Mouse (Mus musculus) lung, postnatal 25 days (tissue): ENCODE measurements around the gene Eng.
A peak's percentile ranks its signal among the peaks of the same experiment; 100 is the strongest.

Source experiments
- DNase-seq: peaks from one replicate; pipeline ENCODE4 v3.0.0; 2022; ENCODE audit warnings: low spot score

Gene Eng

DNA sequence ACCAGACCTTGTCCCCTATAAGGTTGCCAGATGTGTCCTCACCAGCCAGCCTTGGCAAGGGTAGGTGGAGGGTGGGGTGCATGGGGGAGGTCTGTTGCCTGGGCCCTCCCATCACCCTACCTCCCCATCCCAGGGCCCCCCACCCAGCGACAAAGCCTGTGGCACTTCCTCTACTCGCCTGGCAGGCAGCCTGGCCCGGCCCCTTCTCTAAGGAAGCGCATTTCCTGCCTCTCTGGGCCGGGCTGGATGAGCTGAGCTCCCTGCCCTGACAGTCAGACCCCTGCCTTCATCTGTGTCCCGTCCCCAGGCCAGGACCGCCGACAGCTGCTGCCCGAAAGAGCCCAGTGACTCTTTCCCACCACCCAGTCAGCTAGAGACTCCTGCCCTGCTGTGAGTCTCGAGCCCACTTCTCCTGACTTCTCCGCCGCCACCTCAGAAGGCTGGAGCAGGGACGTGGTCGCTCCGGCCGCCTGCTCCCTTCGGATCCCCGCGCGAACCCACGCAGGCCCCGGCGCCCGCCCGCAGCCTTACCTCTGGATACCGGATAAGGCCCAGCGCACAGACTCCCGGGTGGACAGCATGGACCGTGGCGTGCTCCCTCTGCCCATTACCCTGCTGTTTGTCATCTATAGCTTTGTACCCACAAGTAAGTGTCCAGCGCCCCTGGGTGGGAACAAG, at the start of gene Eng:
TSS of gene Eng (plus strand) at position 217 of the 678 bp plus-strand sequence.
- DNase-seq, result peak; percentile 87

- DNase-seq, result no peak
These were observed 49.7 kb upstream of the Eng start for GRCm38 (mm10) chr2:32596725-32597124.

GRCm38 (mm10) chr2:32597248-32597647, 49.1 kb upstream of the Eng start:
- DNase-seq, result no peak

DNA sequence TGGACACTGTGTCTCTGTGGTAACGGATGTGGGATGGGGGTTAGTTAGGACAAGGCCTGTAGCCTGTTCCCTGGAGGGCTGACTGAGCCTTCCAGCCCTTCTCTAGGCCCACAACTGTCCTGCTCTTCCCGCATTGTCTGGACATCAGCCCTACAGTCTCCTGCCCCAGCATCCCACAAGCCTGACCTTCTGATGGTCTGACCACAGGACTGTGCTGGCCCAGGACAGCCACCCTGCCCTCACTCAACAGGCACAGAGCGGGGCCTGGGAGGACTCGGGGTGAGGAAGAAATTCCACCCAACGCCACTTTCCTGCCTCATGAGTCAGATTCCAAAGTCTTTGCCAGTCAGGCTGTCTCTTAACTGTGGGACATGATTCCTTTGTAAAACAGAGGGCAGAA, 48.7 kb upstream of the Eng start:
- no peak for DNase-seq

DNA sequence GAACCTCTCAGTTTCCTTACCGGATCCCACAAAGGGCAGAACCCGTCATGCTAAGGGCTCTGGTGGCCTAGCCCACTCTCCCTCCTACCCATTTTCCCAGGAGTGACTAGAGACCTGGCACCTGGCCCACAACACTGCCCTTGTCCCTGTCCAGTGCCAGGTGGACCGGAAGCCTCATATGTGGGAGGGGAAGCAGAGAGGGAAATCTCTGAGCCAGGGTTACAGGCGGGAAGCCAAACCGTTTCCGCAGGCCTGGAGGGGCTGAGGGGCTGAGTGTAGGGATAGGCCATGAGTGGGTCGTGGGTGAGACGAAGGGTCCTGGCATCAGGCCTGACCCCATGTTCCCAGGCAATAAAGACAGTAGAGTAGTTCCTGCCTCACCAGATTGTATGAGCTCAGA, 47.9 kb upstream of the Eng start:
- no peak for DNase-seq

GRCm38 (mm10) chr2:32599409-32599808, 47.0 kb upstream of the Eng start, which contains the start of gene St6galnac6:
TSS of gene St6galnac6 (plus strand) at chr2:32599709.
- no peak for DNase-seq

DNA sequence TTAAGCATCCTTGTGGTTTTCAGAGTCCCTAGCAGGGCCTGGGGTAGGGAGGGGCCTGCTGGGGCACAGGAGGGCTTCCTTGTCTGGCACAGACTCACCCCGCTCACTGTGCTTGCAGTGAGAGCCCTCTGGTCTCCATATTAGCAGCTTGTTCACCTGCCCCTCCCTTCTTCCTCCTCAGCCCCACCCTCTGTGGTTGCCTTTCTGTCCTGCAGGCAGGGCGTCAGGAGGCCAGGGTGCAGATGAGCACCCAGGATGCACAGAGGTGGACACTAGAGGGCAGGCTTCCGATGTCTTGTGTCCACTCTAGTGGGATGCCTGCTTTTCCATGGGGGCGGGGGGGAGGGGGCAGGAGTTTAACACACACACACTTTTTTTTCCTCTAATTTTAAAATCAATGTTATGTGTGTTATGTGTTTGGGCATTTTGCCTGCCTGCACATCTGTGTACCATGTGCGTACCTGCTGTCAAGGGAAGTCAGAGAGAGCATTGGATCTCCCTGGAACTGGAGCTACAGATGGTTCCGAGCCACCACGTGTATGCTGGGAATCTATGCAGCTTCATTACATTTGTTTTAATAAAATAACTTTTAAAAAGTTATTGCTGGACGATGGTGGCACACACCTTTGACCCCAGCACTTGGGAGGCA, 44.9 kb upstream of the Eng start:
- DNase-seq, result peak; percentile 63

DNA sequence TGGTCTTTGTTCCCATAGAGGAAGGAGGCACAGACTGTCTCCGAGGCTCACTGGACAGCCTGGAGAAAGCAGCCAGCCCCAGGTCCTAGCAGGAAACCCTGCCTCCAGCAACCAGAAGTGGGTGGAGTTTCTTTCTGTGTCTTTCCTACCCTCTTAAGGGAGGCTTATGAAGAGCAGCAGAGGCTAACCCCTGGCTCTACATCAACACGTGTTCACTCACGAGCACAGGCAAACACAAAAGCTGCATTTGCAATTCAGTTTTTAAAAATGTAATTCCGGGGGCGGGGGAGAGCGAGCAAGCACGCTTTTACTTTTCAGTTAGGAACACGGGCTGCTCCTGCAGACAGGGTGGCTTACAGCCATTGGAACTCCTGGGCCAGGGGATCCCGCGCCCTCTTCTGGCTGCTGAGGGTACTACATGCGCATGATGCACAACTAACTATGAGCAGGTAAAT, 43.8 kb upstream of the Eng start:
- peak; percentile 91 for DNase-seq

GRCm38 (mm10) chr2:32604631-32605030, 41.8 kb upstream of the Eng start:
- DNase-seq, result no peak

DNA sequence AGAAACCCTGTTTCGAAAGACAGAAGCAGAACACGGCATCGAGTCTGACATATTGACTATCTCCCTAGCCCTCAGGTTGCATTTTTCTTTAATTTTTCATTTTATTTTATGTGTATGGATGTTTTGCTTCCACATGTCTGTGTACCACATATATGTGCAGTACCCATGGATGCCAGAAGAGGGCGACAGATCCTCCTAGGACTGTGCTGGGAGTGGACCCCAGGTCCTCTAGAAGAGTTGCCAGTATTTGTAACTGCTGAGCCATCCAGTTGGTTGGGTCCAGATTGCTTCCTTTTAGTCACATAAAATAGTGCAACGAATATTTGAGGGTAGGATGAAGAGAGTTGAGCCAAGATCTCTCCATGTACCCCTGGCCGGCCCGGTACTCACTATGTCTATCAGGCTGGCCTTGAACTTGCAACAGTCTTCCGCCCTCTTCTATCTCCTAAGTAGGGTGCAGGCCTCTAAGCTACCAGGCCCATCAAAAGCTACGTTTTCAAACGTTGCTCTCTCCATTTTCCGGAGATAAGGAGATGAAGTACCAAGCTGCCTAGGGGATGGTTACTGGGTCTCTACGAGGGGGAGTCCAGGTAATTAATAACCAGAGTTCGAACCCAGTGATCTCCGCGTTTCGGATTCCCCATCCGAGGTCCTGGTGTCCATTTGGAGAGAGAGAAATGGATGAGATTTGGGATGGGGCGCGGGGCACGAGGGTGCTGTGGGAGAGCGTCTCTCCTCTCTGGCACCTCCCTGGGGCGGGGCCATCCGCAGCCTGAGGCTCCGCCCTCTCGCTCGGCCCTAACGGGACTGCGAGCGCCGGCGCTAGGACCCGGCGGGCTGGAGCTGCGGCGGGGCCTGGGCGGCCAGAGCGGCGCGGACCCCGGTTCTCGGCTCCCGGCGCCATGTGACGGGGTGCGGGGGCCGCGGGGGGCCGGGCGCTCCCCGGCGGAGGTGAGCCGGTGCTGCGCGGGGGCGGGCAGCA, 39.9 kb upstream of the Eng start:
- DNase-seq, result peak; percentile 87

DNA sequence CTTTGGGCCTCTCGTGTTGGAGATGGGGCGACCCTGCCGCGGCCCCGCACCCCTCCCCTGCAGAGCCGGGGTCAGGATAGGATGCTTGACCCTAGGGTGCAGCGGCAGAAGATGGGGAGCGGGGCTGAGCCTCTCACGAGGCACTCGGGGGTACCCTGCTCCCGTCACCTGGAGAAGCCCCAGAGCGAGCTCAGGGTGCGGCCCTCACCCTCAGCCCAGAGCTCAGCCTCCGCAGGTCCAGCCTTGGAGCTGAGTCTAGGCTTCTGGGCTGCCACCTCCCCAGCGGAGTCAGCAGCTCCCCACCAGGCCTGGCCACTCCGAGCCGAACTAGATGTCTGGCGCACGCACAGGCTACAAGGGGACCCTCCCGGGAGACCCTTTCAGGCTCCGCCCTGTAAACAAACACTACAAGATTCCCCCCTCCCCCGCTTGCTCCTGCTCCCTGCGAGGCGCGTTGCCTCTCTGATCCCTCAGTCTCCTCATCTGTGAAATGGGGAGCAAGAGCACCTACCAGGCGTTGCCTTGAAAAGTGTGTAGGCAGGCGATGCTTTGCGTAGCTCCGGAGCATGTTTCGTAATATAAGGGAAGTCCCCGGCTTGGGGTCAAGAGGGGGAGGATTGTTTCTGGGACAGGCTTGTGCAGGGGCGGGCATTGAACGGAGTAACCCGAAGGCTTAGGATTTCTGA, 39.0 kb upstream of the Eng start:
- peak; percentile 73 for DNase-seq

- peak; percentile 72 for DNase-seq
These were observed 38.1 kb upstream of the Eng start for GRCm38 (mm10) chr2:32608141-32608777.

- DNase-seq, result no peak
These were observed 37.5 kb upstream of the Eng start for GRCm38 (mm10) chr2:32608778-32609435.

DNA sequence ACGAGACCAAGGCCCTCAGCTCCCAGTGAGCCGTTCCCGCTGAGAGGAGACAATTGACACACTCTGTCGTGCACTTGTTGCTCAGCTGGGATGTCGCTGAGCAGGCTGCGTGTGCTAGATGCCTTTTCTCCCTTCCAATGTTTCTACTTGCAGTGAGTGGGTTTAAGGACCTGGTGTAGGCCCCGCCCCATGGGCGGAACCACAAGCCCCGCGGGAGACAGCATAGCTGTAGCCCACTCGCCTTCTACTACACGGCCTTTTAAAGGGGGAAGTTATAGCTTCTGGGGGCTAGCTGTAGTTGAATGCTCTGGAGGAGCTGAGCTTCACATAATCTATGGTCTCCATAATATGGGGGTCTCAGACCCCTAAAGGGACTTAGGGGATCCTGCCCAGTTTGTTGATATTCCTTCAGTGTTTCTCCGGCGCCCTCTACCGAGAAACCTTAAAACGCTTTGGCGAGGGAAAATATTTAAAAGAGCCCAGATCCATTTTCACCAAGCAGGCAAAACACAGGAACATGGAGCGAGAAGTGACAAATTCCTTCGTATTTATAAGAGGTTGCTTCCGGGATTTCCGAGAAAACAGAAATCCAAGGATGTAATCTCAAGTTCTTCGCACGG, 35.7 kb upstream of the Eng start:
- no peak for DNase-seq

DNA sequence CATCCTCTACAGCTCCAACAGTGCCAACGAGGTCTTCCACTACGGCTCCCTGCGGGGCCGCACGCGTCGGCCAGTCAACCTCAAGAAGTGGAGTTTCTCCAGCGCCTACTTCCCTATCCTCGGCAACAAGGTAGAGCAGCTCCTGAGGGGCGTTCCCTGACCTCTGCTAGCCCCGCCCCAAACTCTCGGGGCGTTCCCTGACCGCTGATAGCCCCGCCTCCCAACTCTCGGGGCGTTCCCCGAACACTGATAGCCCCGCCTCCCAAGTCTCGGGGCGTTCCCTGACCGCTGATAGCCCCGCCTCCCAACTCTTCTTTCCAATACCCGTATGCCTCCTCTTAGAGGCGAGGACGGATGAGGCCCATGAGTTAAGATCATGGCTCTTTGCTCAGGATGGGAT, 34.1 kb upstream of the Eng start:
- no peak for DNase-seq

GRCm38 (mm10) chr2:32617109-32617508, 29.3 kb upstream of the Eng start:
- no peak for DNase-seq

DNA sequence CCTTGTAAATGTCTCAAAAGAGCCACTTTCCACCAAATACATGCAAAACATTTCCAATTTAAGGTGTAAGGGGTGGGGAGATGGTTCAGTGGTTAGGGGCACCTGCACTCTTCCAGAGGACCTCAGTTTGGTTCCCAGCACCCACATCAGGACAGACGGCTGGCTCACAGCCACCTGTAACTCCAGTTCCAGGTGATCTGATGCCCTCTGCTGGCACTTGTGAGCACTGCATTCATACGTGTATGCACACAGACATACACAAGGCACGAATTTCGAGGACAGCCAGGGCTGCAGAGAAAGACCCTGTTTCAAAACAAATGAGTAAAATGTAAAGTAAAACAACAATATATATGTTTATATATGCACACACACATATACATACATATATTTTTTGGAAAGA, 28.8 kb upstream of the Eng start:
- no peak for DNase-seq

DNA sequence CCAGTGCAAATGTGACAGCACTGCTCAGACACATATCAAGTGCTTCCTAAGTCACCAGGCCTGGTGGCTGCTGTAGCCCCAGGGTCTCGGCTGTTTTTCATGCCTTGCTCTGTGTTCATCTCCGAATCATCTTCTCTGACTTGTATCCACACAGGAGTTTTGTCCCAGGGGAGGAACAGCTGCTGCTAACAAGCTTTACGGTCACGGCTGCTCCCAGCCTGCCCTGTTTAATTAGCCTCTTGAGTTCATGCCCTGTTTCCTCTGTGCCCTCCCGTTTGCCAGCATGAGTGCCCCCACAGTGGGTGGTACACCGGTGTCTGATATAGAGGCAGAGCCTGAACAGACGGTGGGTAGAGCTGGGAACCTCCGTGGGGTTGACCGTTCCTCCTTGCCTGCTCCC, 28.3 kb upstream of the Eng start:
- no peak for DNase-seq

DNA sequence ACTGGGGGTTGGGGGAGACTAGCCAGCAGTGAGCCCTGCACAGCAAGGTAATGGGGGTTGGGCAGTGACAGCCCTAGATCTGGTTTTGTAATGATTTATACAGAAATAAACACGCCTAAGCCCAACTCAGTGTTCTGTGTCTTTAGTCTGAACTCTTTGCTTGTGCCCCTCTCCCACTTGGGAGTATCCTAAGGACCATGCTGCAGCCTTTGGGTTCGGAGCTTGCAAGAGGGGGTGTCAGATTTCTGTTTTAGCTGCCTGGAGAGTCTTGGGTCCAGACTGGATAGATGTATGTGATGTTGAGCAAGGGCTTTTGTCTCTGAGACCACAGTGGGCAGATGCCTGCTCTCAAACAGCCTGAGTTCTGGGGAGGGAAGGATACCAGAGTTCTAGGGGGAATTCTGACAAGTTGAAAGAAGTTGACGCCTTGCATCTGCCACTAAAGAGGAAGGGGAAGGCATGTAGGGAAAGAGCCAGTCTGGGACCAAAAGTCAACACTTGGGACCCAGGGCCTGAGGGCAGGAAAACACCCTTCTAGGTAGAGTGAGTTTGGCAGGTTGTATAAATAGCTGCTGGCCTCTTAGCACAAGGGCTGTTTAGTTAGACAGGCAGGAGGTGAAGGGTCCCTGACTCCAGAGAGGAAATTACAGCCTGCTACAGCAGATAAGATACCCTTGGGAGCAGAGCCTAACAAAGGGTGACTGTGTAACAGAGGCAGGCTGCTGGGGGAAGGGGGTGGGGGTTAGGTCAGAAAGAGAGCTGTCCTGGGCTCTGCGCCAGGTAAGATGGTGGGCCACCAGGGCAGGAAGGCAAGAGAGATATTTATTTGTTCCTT, 25.5 kb upstream of the Eng start:
- peak; percentile 55 for DNase-seq

DNA sequence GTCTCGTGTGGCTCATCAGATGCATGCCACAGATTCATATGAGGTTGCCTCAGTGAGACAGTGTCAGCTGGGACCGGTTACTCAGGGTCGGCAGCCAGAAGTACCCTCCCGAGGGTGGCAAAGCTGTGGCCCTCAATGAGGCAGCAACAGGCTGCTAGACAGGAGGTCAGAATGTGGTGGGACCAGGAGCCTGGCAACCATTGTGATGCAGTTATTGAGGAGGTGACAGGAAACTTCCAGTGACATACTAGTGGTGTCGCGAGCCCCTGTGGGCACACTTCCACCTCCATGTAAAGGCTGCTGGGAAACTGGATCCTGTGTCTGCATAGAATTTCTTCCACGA, 24.9 kb upstream of the Eng start, which contains the start of gene Ak1:
TSS of gene Ak1 (plus strand) at position 242 of the 343 bp plus-strand sequence.
- no peak for DNase-seq
